Mouse (Mus musculus) embryonic facial prominence, embryonic 12.5 days (tissue): ENCODE measurements at regions not wholly inside any gene's neighbourhood (a gene's known extent, or its start where the extent isn't known, plus 50 kb on each side); places are given as distances from the start of the nearest gene placed in this dataset.
A peak's percentile ranks its signal among the peaks of the same experiment; 100 is the strongest.

Source experiments
- ATAC-seq: fragments of 200-750 bp; cut with Nextera tagmentation; 2 replicates; pipeline ENCODE4 v1.8.0; 2017; ENCODE audit not compliant: insufficient number of reproducible peaks, insufficient read depth, low FRiP score, low TSS enrichment
- H3K27ac ChIP-seq: fragments of 300-500 bp; sonication (generic); 2 replicates; pipeline ENCODE4 v1.5.1; 2016; ENCODE audit warnings: mild to moderate bottlenecking
- H3K27me3 ChIP-seq: fragments of 300-500 bp; sonication (generic); 2 replicates; pipeline ENCODE4 v1.6.1; 2016; ENCODE audit warnings: mild to moderate bottlenecking, moderate library complexity
- H3K36me3 ChIP-seq: fragments of 300-500 bp; sonication (generic); 2 replicates; pipeline ENCODE4 v1.6.1; 2016; ENCODE audit warnings: mild to moderate bottlenecking
- H3K4me1 ChIP-seq: fragments of 300-500 bp; sonication (generic); 2 replicates; pipeline ENCODE4 v1.6.1; 2016
- H3K4me2 ChIP-seq: fragments of 300-500 bp; sonication (generic); replicated peaks from 2 replicates; pipeline ENCODE4 v1.6.1; 2016; ENCODE audit warnings: mild to moderate bottlenecking, moderate library complexity
- H3K4me3 ChIP-seq: fragments of 300-500 bp; sonication (generic); 2 replicates; pipeline ENCODE4 v1.5.1; 2016; ENCODE audit warnings: mild to moderate bottlenecking
- H3K9ac ChIP-seq: fragments of 300-500 bp; sonication (generic); 2 replicates; pipeline ENCODE4 v1.6.1; 2016; ENCODE audit warnings: mild to moderate bottlenecking, moderate library complexity
- H3K9me3 ChIP-seq: fragments of 300-500 bp; sonication (generic); 2 replicates; pipeline ENCODE4 v1.6.1; 2016; ENCODE audit warnings: mild to moderate bottlenecking, moderate library complexity
- WGBS: fragments of 180-500 bp; shearing (Covaris S2); methylation state at CpG from one replicate; pipeline ENCODE4 v1.1.7; 2016; 5-methylcytosine and 5-hydroxymethylcytosine counted together

DNA sequence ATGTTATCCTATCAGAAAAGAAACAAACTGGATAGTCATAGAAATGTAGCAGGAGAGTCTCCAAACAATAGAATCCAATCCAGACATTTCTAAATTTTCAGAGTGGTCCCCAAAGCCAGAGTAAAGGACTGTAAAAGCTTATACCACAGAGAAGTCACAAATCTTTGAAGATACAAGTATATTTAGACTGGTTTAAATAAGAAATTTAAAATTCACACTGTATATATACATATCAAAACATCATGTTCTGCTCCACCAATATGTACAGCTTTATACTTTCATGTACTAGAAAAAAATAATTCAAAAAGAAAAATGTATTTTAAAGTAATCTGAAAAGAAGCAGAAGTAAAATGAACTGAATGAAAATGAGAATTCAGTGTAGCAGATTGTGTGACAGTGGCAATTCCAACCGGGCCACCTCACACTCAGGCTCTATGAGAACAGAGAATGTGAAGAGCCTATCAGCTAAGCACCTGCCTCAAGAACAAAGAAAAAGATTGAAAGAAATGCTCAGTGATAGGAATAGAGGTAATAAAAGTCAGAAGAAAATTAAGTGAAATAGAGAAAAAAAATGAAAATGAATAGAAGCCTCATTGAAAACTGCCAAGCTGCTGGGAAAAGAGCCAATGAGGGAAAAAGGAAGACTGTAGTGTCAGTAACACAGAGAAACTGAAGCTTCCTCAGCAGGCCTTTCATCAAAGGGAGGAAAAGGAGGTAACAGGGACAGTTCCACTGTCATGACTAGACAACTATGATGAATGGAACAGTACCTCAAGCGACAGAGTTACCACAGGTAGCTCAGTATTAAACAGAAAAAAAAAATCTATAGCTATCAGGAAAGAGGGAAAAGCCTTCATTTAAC, 209.5 kb downstream of the Cst10 start:
- Histone ChIP-seq H3K4me2 (no peak overlapping the region), H3K4me3 (no peak overlapping the region), H3K9ac (no peak overlapping the region), H3K36me3 (no peaks in the 10 kb centered on the region), H3K4me1 (no peaks in the 10 kb centered on the region), H3K9me3 (no peaks in the 10 kb centered on the region), H3K27ac (no peak overlapping the region), H3K27me3 (no peaks in the 10 kb centered on the region)
- no peak for ATAC-seq
- 87% methylated on average over 2 of the region's 2 CpGs for WGBS

DNA sequence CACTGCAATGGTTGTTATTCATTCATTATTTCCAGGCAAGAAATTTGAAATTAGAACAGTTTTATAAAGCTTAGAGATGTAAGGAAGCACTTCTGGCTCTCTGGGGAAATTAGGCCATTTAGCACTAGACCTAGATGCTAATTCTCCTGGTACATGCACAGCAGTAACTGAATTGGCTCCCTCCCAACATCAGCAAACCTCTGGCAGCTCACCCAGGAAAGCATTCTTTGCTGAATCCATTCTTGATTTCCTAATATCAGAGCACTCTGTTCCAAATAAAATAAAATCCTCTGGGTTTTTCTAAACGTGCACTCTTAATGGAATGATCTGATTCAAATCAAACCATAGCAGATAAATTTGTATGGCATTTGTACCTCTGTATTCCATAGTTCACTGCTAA, 203.4 kb upstream of the Syndig1 start:
- ATAC-seq: no peak
- Histone ChIP-seq H3K9me3 (no peaks in the 10 kb centered on the region), H3K4me2 (no peak overlapping the region), H3K36me3 (no peaks in the 10 kb centered on the region), H3K9ac (no peak overlapping the region), H3K4me1 (no peaks in the 10 kb centered on the region), H3K4me3 (no peak overlapping the region), H3K27me3 (no peaks in the 10 kb centered on the region), H3K27ac (no peak overlapping the region)
- 53% methylated on average over 1 of the region's 1 CpGs for WGBS

DNA sequence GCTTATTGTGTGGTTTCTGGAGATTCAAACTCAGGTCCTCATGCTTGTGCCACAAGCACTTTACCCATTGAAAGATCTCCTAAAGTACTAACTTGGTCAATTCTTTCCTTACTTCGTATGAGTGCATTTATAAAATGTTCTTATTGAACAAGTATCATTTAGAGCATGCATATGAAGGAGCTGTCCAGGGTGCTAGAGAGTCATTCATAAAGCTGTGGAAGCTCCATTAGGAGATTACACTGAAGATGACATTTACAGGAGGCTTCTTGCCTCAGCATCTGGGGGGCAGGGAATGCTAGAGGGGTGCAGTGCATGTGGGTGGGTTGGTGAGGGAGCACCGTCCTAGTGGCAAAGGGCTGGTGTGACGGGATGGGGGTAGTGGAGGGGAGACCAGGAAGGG, 187.8 kb upstream of the Syndig1 start:
- no peaks in the 10 kb centered on the region for H3K27me3 ChIP-seq
- H3K4me3 ChIP-seq: no peak overlapping the region
- H3K36me3 ChIP-seq: no peaks in the 10 kb centered on the region
- no peak overlapping the region for H3K9ac ChIP-seq
- H3K9me3 ChIP-seq: no peaks in the 10 kb centered on the region
- no peak overlapping the region for H3K27ac ChIP-seq
- H3K4me1 ChIP-seq: no peaks in the 10 kb centered on the region
- WGBS: 86% methylated on average over 3 of the region's 3 CpGs
- no peak for ATAC-seq
- no peak overlapping the region for H3K4me2 ChIP-seq

GRCm38 (mm10) chr2:149651829-149652228, 177.2 kb upstream of the Syndig1 start:
- Histone ChIP-seq H3K4me1 (no peaks in the 10 kb centered on the region), H3K9ac (no peak overlapping the region), H3K36me3 (no peaks in the 10 kb centered on the region), H3K4me3 (no peak overlapping the region), H3K27me3 (no peaks in the 10 kb centered on the region), H3K9me3 (no peaks in the 10 kb centered on the region), H3K4me2 (no peak overlapping the region), H3K27ac (no peak overlapping the region)
- no peak for ATAC-seq
- WGBS: 41% methylated on average over 2 of the region's 2 CpGs

GRCm38 (mm10) chr2:149661086-149661485, 167.9 kb upstream of the Syndig1 start:
- no peaks in the 10 kb centered on the region for H3K9me3 ChIP-seq
- H3K36me3 ChIP-seq: no peaks in the 10 kb centered on the region
- H3K27ac ChIP-seq: no peak overlapping the region
- H3K9ac ChIP-seq: no peak overlapping the region
- H3K4me1 ChIP-seq: no peaks in the 10 kb centered on the region
- H3K4me3 ChIP-seq: no peak overlapping the region
- ATAC-seq: no peak
- WGBS: 72% methylated on average over 5 of the region's 5 CpGs
- H3K27me3 ChIP-seq: no peaks in the 10 kb centered on the region
- H3K4me2 ChIP-seq: no peak overlapping the region

DNA sequence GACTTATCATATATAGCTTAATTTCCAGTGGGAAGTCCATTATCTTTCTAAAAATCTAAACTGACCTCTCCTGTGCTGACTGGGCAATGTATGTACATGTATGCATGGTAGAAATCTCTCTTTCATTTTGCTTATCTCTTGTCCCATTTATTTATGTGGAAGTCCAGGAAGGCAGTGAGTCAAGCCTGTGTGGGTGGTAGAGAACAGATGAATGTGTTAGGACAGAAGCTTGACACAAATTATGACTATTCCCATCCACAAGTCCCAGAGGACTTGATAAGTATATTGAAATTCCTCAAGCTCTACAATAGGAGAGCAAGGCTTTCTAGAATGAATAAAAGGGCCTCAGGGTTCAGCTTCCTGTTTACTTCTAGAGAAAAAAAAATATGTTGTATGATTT, 164.6 kb upstream of the Syndig1 start:
- H3K27ac ChIP-seq: no peak overlapping the region
- no peak overlapping the region for H3K4me2 ChIP-seq
- H3K27me3 ChIP-seq: no peaks in the 10 kb centered on the region
- no peak overlapping the region for H3K9ac ChIP-seq
- no peak for ATAC-seq
- H3K4me3 ChIP-seq: no peak overlapping the region
- no peaks in the 10 kb centered on the region for H3K36me3 ChIP-seq
- no peaks in the 10 kb centered on the region for H3K4me1 ChIP-seq
- H3K9me3 ChIP-seq: no peaks in the 10 kb centered on the region

- H3K27me3 ChIP-seq: no peaks in the 10 kb centered on the region
- no peak for ATAC-seq
- H3K27ac ChIP-seq: no peak overlapping the region
- H3K36me3 ChIP-seq: no peaks in the 10 kb centered on the region
- no peak overlapping the region for H3K4me2 ChIP-seq
- H3K4me1 ChIP-seq: no peaks in the 10 kb centered on the region
- H3K4me3 ChIP-seq: no peak overlapping the region
- 66% methylated on average over 3 of the region's 3 CpGs for WGBS
- H3K9me3 ChIP-seq: no peaks in the 10 kb centered on the region
- no peak overlapping the region for H3K9ac ChIP-seq
These were observed 162.6 kb upstream of the Syndig1 start for GRCm38 (mm10) chr2:149666412-149666811.

- Histone ChIP-seq H3K4me3 (no peak overlapping the region), H3K27ac (no peak overlapping the region), H3K27me3 (no peaks in the 10 kb centered on the region), H3K4me2 (no peak overlapping the region), H3K9me3 (no peaks in the 10 kb centered on the region), H3K9ac (no peak overlapping the region), H3K4me1 (no peaks in the 10 kb centered on the region), H3K36me3 (no peaks in the 10 kb centered on the region)
- 62% methylated on average over 1 of the region's 1 CpGs for WGBS
- ATAC-seq: no peak
These were observed 157.1 kb upstream of the Syndig1 start for GRCm38 (mm10) chr2:149671870-149672269.

GRCm38 (mm10) chr2:149679822-149680459, 149.1 kb upstream of the Syndig1 start:
- Histone ChIP-seq H3K27me3 (no peaks in the 10 kb centered on the region), H3K4me3 (no peak overlapping the region), H3K4me1 (no peaks in the 10 kb centered on the region), H3K36me3 (no peaks in the 10 kb centered on the region), H3K9me3 (no peaks in the 10 kb centered on the region), H3K4me2 (no peak overlapping the region), H3K9ac (no peak overlapping the region), H3K27ac (no peak overlapping the region)
- no peak for ATAC-seq
- WGBS: 65% methylated on average over 2 of the region's 2 CpGs

DNA sequence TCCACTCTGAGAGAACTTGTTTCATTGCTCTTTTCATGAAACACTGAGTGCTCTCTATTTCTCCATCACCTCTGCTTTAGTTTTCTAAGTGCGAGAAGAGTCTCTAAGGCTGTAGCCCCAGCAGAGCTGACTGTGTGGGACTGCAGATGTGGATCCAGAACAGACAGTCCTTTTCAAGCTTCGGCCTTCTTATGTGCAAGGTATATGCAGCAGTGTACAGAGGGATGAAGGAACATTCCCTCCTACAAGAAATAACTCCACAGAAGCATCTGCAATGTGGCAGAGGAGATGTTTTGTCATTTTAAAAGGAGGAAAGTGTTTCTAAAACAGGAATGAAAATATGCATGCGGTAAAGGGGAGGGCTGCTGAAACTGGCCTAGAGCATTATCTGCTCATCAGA, 106.7 kb upstream of the Syndig1 start:
- no peaks in the 10 kb centered on the region for H3K36me3 ChIP-seq
- WGBS: 86% methylated on average over 3 of the region's 3 CpGs
- H3K4me1 ChIP-seq: no peaks in the 10 kb centered on the region
- no peaks in the 10 kb centered on the region for H3K9me3 ChIP-seq
- ATAC-seq: no peak
- no peak overlapping the region for H3K4me3 ChIP-seq
- H3K27ac ChIP-seq: no peak overlapping the region
- no peak overlapping the region for H3K9ac ChIP-seq
- H3K4me2 ChIP-seq: no peak overlapping the region
- H3K27me3 ChIP-seq: no peaks in the 10 kb centered on the region

DNA sequence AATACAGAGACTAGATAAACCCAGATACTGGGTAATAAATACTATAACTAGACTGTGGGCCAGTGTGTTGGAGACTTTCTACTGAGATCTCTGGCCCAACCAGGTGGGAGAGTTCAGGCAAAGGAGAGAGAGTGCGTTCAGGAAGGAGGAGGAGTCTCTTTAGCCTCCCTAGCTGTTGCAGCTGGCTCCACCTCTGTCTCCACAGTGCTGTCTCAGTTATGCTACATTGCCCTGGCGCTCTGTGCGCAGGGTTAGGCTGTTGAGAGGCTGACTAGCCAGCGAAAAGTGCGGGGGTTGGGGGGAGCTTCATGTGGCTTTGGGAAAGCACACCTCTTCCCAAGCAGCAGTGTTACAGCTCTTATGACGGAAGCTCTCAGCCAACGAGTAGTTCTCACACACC, 104.7 kb upstream of the Syndig1 start:
- ATAC-seq: 0 out of 2 replicates have a peak, but pooled peaks have one; percentile 56
- Histone ChIP-seq H3K27me3 (no peaks in the 10 kb centered on the region), H3K9ac (no peak overlapping the region), H3K36me3 (no peaks in the 10 kb centered on the region), H3K9me3 (no peaks in the 10 kb centered on the region), H3K4me1 (no peaks in the 10 kb centered on the region), H3K4me2 (no peak overlapping the region), H3K27ac (no peak overlapping the region), H3K4me3 (no peak overlapping the region)
- WGBS: 24% methylated on average over 7 of the region's 7 CpGs

GRCm38 (mm10) chr2:149725932-149726331, 103.1 kb upstream of the Syndig1 start:
- ATAC-seq: no peak
- no peaks in the 10 kb centered on the region for H3K9me3 ChIP-seq
- H3K36me3 ChIP-seq: no peaks in the 10 kb centered on the region
- no peaks in the 10 kb centered on the region for H3K4me1 ChIP-seq
- H3K27me3 ChIP-seq: no peaks in the 10 kb centered on the region
- no peak overlapping the region for H3K4me2 ChIP-seq
- H3K27ac ChIP-seq: no peak overlapping the region
- 64% methylated on average over 3 of the region's 3 CpGs for WGBS
- no peak overlapping the region for H3K4me3 ChIP-seq
- no peak overlapping the region for H3K9ac ChIP-seq
